Mouse (Mus musculus) brain, embryonic 14.5 days (tissue): ENCODE results near the gene Hspb9.

Experiments used
- CTCF ChIP-seq: fragments of 200-500 bp; IDR thresholded peaks from 2 replicates; pipeline ENCODE4 v1.5.1; 2012; ENCODE audit warnings: inconsistent platforms, mild to moderate bottlenecking, moderate library complexity, borderline replicate concordance; ENCODE audit not compliant: insufficient read depth, insufficient read length; ENCODE audit errors: extremely low read depth
- POLR2A ChIP-seq: fragments of 200-500 bp; IDR thresholded peaks from 2 replicates; pipeline ENCODE4 v1.6.1; 2012; ENCODE audit warnings: mild to moderate bottlenecking, inconsistent platforms, borderline replicate concordance; ENCODE audit not compliant: poor library complexity, insufficient read depth, insufficient read length, severe bottlenecking; ENCODE audit errors: extremely low read depth

DNA sequence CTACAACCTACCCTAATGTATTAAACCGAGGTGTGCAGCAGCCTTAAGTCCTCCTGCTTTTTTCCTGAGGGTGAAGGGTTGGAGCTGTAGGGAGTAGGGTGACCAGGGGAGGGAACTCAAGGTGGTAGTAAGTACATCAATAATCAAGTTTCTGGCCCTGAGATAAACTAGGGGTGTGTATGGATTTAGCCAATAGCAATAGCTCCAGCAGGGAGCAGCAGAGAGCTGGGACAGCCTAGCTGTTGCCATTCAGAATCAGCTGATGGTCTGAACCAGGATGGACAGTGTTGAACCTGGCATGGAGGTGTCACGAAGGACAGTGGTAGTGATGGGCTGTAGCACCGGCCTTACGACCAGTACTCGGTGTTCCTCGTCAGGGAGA is 875 bp downstream of the Hspb9 start:
- TF ChIP-seq CTCF (peak; percentile 83), POLR2A (no peak)
